Mouse (Mus musculus): ENCODE measurements around the gene Chchd6.

Gene Chchd6

GRCm38 (mm10) chr6:89397919-89398318 lies 197.5 kb downstream of the Chchd6 start:
- Histone ChIP-seq H3K9me3 (ENCODE audit: low read length) (no peaks in the 10 kb centered on the region), H3K4me1 (replicated peaks; ENCODE audit: low read depth, low read length) (no peaks in the 10 kb centered on the region), H3K27me3 (ENCODE audit: insufficient read depth, low read length) (no peaks in the 10 kb centered on the region), H3K4me3 (replicated peaks; ENCODE audit: low read length) (no peak overlapping the region), H3K36me3 (ENCODE audit: insufficient read depth, low read length) (no peaks in the 10 kb centered on the region; the same call in 1 of the 2 replicates)
- no peak for TF ChIP-seq NANOG (IDR thresholded peaks at IDR 0.05; ENCODE audit: borderline replicate concordance, low read length)

GRCm38 (mm10) chr6:89393820-89394219 lies 201.6 kb downstream of the Chchd6 start:
- no peaks in the 10 kb centered on the region for H3K36me3 ChIP-seq (ENCODE audit: insufficient read depth, low read length)
- H3K4me3 ChIP-seq (replicated peaks; ENCODE audit: low read length) = no peak overlapping the region
- H3K4me1 ChIP-seq (replicated peaks; ENCODE audit: low read depth, low read length) = no peaks in the 10 kb centered on the region
- no peaks in the 10 kb centered on the region for H3K9me3 ChIP-seq (ENCODE audit: low read length)
- H3K27me3 ChIP-seq (ENCODE audit: insufficient read depth, low read length) = no peaks in the 10 kb centered on the region
- no peak for TF ChIP-seq CTCF (conservative IDR thresholded peaks at IDR 0.05; ENCODE audit: low read length)
- no peak for TF ChIP-seq POU5F1 (IDR thresholded peaks at IDR 0.05; ENCODE audit: borderline replicate concordance, low read length)
- no peak for TF ChIP-seq NANOG (IDR thresholded peaks at IDR 0.05; ENCODE audit: borderline replicate concordance, low read length)

GRCm38 (mm10) chr6:89392213-89392612 lies 203.2 kb downstream of the Chchd6 start:
- TF ChIP-seq CTCF (conservative IDR thresholded peaks at IDR 0.05; ENCODE audit: low read length) = no peak
- no peak for TF ChIP-seq POU5F1 (IDR thresholded peaks at IDR 0.05; ENCODE audit: borderline replicate concordance, low read length)
- TF ChIP-seq NANOG (IDR thresholded peaks at IDR 0.05; ENCODE audit: borderline replicate concordance, low read length) = no peak

GRCm38 (mm10) chr6:89389771-89390170 lies 205.7 kb downstream of the Chchd6 start:
- no peaks in the 10 kb centered on the region for H3K27me3 ChIP-seq (ENCODE audit: insufficient read depth, low read length)
- no peaks in the 10 kb centered on the region for H3K36me3 ChIP-seq (ENCODE audit: insufficient read depth, low read length)
- TF ChIP-seq POU5F1 (IDR thresholded peaks at IDR 0.05; ENCODE audit: borderline replicate concordance, low read length) (no peak), NANOG (IDR thresholded peaks at IDR 0.05; ENCODE audit: borderline replicate concordance, low read length) (no peak), CTCF (conservative IDR thresholded peaks at IDR 0.05; ENCODE audit: low read length) (no peak)
- no peak overlapping the region for H3K4me3 ChIP-seq (replicated peaks; ENCODE audit: low read length)
- no peaks in the 10 kb centered on the region for H3K4me1 ChIP-seq (replicated peaks; ENCODE audit: low read depth, low read length)
- H3K9me3 ChIP-seq (ENCODE audit: low read length) = no peaks in the 10 kb centered on the region

More at GRCm38 (mm10) chr6:89392213-89392612, 203.2 kb downstream of the Chchd6 start:
- H3K36me3 ChIP-seq (ENCODE audit: insufficient read depth, low read length) = no peaks in the 10 kb centered on the region
- H3K9me3 ChIP-seq (ENCODE audit: low read length) = no peaks in the 10 kb centered on the region
- no peaks in the 10 kb centered on the region for H3K27me3 ChIP-seq (ENCODE audit: insufficient read depth, low read length)
- H3K4me3 ChIP-seq (replicated peaks; ENCODE audit: low read length) = no peak overlapping the region
- no peaks in the 10 kb centered on the region for H3K4me1 ChIP-seq (replicated peaks; ENCODE audit: low read depth, low read length)

GRCm38 (mm10) chr6:89386956-89387355 lies 208.5 kb downstream of the Chchd6 start:
- Histone ChIP-seq H3K9me3 (ENCODE audit: low read length) (no peaks in the 10 kb centered on the region), H3K4me3 (replicated peaks; ENCODE audit: low read length) (no peak overlapping the region), H3K36me3 (ENCODE audit: insufficient read depth, low read length) (0 out of 2 replicates have a peak, but pooled peaks cover 5% of the 10 kb centered on the region), H3K4me1 (replicated peaks; ENCODE audit: low read depth, low read length) (no peaks in the 10 kb centered on the region), H3K27me3 (ENCODE audit: insufficient read depth, low read length) (peaks cover 5% of the 10 kb centered on the region; the same call in 1 of the 2 replicates)
- no peak for TF ChIP-seq CTCF (conservative IDR thresholded peaks at IDR 0.05; ENCODE audit: low read length)
- TF ChIP-seq NANOG (IDR thresholded peaks at IDR 0.05; ENCODE audit: borderline replicate concordance, low read length) = no peak
- no peak for TF ChIP-seq POU5F1 (IDR thresholded peaks at IDR 0.05; ENCODE audit: borderline replicate concordance, low read length)

- Histone ChIP-seq H3K36me3 (ENCODE audit: insufficient read depth, low read length) (0 out of 2 replicates have a peak, but pooled peaks cover 8% of the 10 kb centered on the region), H3K27me3 (ENCODE audit: insufficient read depth, low read length) (peaks cover 5% of the 10 kb centered on the region; the same call in 1 of the 2 replicates), H3K9me3 (ENCODE audit: low read length) (no peaks in the 10 kb centered on the region), H3K4me3 (replicated peaks; ENCODE audit: low read length) (no peak overlapping the region), H3K4me1 (replicated peaks; ENCODE audit: low read depth, low read length) (peaks cover 11% of the 10 kb centered on the region)
- TF ChIP-seq NANOG (IDR thresholded peaks at IDR 0.05; ENCODE audit: borderline replicate concordance, low read length) (no peak), CTCF (conservative IDR thresholded peaks at IDR 0.05; ENCODE audit: low read length) (no peak), POU5F1 (IDR thresholded peaks at IDR 0.05; ENCODE audit: borderline replicate concordance, low read length) (no peak)
Observed at GRCm38 (mm10) chr6:89384699-89385098, 210.8 kb downstream of the Chchd6 start.

- TF ChIP-seq CTCF (conservative IDR thresholded peaks at IDR 0.05; ENCODE audit: low read length) = no peak
- no peak for TF ChIP-seq POU5F1 (IDR thresholded peaks at IDR 0.05; ENCODE audit: borderline replicate concordance, low read length)
- TF ChIP-seq NANOG (IDR thresholded peaks at IDR 0.05; ENCODE audit: borderline replicate concordance, low read length) = no peak
- Histone ChIP-seq H3K4me1 (replicated peaks; ENCODE audit: low read depth, low read length) (peaks cover 11% of the 10 kb centered on the region), H3K4me3 (replicated peaks; ENCODE audit: low read length) (no peak overlapping the region), H3K36me3 (ENCODE audit: insufficient read depth, low read length) (0 out of 2 replicates have a peak, but pooled peaks cover 8% of the 10 kb centered on the region), H3K9me3 (ENCODE audit: low read length) (no peaks in the 10 kb centered on the region), H3K27me3 (ENCODE audit: insufficient read depth, low read length) (peaks cover 15% of the 10 kb centered on the region)
Observed at GRCm38 (mm10) chr6:89381851-89382250, 213.6 kb downstream of the Chchd6 start.

GRCm38 (mm10) chr6:89381172-89381571 lies 214.3 kb downstream of the Chchd6 start:
- H3K9me3 ChIP-seq (ENCODE audit: low read length) = no peaks in the 10 kb centered on the region
- H3K27me3 ChIP-seq (ENCODE audit: insufficient read depth, low read length) = peaks cover 17% of the 10 kb centered on the region
- no peak overlapping the region for H3K4me3 ChIP-seq (replicated peaks; ENCODE audit: low read length)
- TF ChIP-seq CTCF (conservative IDR thresholded peaks at IDR 0.05; ENCODE audit: low read length) (no peak), POU5F1 (IDR thresholded peaks at IDR 0.05; ENCODE audit: borderline replicate concordance, low read length) (no peak), NANOG (IDR thresholded peaks at IDR 0.05; ENCODE audit: borderline replicate concordance, low read length) (no peak)
- peaks cover 11% of the 10 kb centered on the region for H3K4me1 ChIP-seq (replicated peaks; ENCODE audit: low read depth, low read length)
- 0 out of 2 replicates have a peak, but pooled peaks cover 8% of the 10 kb centered on the region for H3K36me3 ChIP-seq (ENCODE audit: insufficient read depth, low read length)

GRCm38 (mm10) chr6:89380751-89381150 lies 214.7 kb downstream of the Chchd6 start:
- H3K27me3 ChIP-seq (ENCODE audit: insufficient read depth, low read length) = peaks cover 21% of the 10 kb centered on the region
- 0 out of 2 replicates have a peak, but pooled peaks cover 8% of the 10 kb centered on the region for H3K36me3 ChIP-seq (ENCODE audit: insufficient read depth, low read length)
- H3K4me1 ChIP-seq (replicated peaks; ENCODE audit: low read depth, low read length) = peaks cover 11% of the 10 kb centered on the region
- no peak overlapping the region for H3K4me3 ChIP-seq (replicated peaks; ENCODE audit: low read length)
- TF ChIP-seq NANOG (IDR thresholded peaks at IDR 0.05; ENCODE audit: borderline replicate concordance, low read length) (peak; percentile 93), CTCF (conservative IDR thresholded peaks at IDR 0.05; ENCODE audit: low read length) (no peak), POU5F1 (IDR thresholded peaks at IDR 0.05; ENCODE audit: borderline replicate concordance, low read length) (no peak)
- H3K9me3 ChIP-seq (ENCODE audit: low read length) = no peaks in the 10 kb centered on the region

All from E14TG2a.4 (cell line).